Mouse (Mus musculus): ENCODE data around the gene Hacl1. TPM values are rescaled to one million over a fixed set of nuclear protein-coding genes. Genes with fewer than 3 reads are reported as not detected.

The Hacl1 gene
- polyA plus RNA-seq, 1 experiment = 4.3 TPM

- Histone ChIP-seq H3K27ac (ENCODE audit: insufficient read depth, low read depth, low read length) (no peak overlapping the region), H3K36me3 (ENCODE audit: control insufficient read depth, insufficient read depth, low read length) (peaks cover 4% of the 10 kb centered on the region; the same call in 1 of the 2 replicates), H3K27me3 (ENCODE audit: control insufficient read depth, insufficient read depth, low read length) (no peaks in the 10 kb centered on the region), H3K4me3 (ENCODE audit: low read depth, low read length) (no peak overlapping the region), H3K4me1 (ENCODE audit: control insufficient read depth, insufficient read depth, insufficient read length, low read length) (no peaks in the 10 kb centered on the region)
- TF ChIP-seq CTCF (IDR thresholded peaks at IDR 0.05; ENCODE audit: extremely low read depth, insufficient read length, insufficient replicate concordance, low read depth, low read length) (no peak), POLR2A (IDR thresholded peaks at IDR 0.05; ENCODE audit: low read depth, low read length) (no peak)
- 86% methylated on average over 7 of the region's 7 CpGs for WGBS
These were observed 10.4 kb downstream of the Hacl1 start for GRCm38 (mm10) chr14:31630677-31631076.

DNA sequence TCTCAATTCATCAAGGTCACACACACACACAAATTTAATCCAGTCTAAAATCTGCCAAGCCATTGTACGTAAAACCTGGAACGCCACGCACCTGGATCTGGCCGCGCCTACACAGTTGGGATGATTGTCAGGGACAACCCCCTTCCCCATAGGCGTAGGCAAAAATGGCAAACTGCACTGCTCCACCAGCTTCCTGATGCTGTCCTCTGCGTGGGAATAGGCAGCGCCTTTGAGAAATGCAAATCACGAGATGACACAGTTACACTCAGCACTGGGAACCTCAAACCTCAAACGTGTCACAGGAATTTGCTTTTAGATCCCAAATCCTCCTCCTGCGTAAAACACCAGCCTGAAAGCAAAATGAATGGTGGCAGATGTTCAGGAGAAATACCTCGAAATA, 18.3 kb downstream of the Hacl1 start:
- Histone ChIP-seq H3K27ac (ENCODE audit: insufficient read depth, low read depth, low read length) (no peak overlapping the region), H3K4me3 (ENCODE audit: low read depth, low read length) (no peak overlapping the region), H3K4me1 (ENCODE audit: control insufficient read depth, insufficient read depth, insufficient read length, low read length) (no peaks in the 10 kb centered on the region), H3K36me3 (ENCODE audit: control insufficient read depth, insufficient read depth, low read length) (no peaks in the 10 kb centered on the region), H3K27me3 (ENCODE audit: control insufficient read depth, insufficient read depth, low read length) (no peaks in the 10 kb centered on the region)
- 83% methylated on average over 12 of the region's 12 CpGs for WGBS
- TF ChIP-seq CTCF (IDR thresholded peaks at IDR 0.05; ENCODE audit: extremely low read depth, insufficient read length, insufficient replicate concordance, low read depth, low read length) (no peak), POLR2A (IDR thresholded peaks at IDR 0.05; ENCODE audit: low read depth, low read length) (no peak)

- WGBS = 83% methylated on average over 9 of the region's 9 CpGs
- no peak overlapping the region for H3K27ac ChIP-seq (ENCODE audit: insufficient read depth, low read depth, low read length)
- no peak overlapping the region for H3K4me3 ChIP-seq (ENCODE audit: low read depth, low read length)
- no peaks in the 10 kb centered on the region for H3K4me1 ChIP-seq (ENCODE audit: control insufficient read depth, insufficient read depth, insufficient read length, low read length)
- H3K27me3 ChIP-seq (ENCODE audit: control insufficient read depth, insufficient read depth, low read length) = no peaks in the 10 kb centered on the region
- TF ChIP-seq POLR2A (IDR thresholded peaks at IDR 0.05; ENCODE audit: low read depth, low read length) (no peak), CTCF (IDR thresholded peaks at IDR 0.05; ENCODE audit: extremely low read depth, insufficient read length, insufficient replicate concordance, low read depth, low read length) (no peak)
- H3K36me3 ChIP-seq (ENCODE audit: control insufficient read depth, insufficient read depth, low read length) = no peaks in the 10 kb centered on the region; the same call in 1 of the 2 replicates
These were observed 20.4 kb downstream of the Hacl1 start for GRCm38 (mm10) chr14:31620591-31621223.

- WGBS = 86% methylated on average over 3 of the region's 3 CpGs
- TF ChIP-seq POLR2A (IDR thresholded peaks at IDR 0.05; ENCODE audit: low read depth, low read length) (no peak), CTCF (IDR thresholded peaks at IDR 0.05; ENCODE audit: extremely low read depth, insufficient read length, insufficient replicate concordance, low read depth, low read length) (no peak)
- no peaks in the 10 kb centered on the region for H3K4me1 ChIP-seq (ENCODE audit: control insufficient read depth, insufficient read depth, insufficient read length, low read length)
- no peaks in the 10 kb centered on the region for H3K27me3 ChIP-seq (ENCODE audit: control insufficient read depth, insufficient read depth, low read length)
- peaks cover 2% of the 10 kb centered on the region; the same call in 1 of the 2 replicates for H3K36me3 ChIP-seq (ENCODE audit: control insufficient read depth, insufficient read depth, low read length)
- no peak overlapping the region for H3K27ac ChIP-seq (ENCODE audit: insufficient read depth, low read depth, low read length)
- H3K4me3 ChIP-seq (ENCODE audit: low read depth, low read length) = no peak overlapping the region
These were observed 23.1 kb downstream of the Hacl1 start for GRCm38 (mm10) chr14:31617997-31618396.

GRCm38 (mm10) chr14:31617204-31617603, 23.9 kb downstream of the Hacl1 start:
- Histone ChIP-seq H3K27ac (ENCODE audit: insufficient read depth, low read depth, low read length) (no peak overlapping the region), H3K36me3 (ENCODE audit: control insufficient read depth, insufficient read depth, low read length) (peaks cover 2% of the 10 kb centered on the region; the same call in 1 of the 2 replicates), H3K27me3 (ENCODE audit: control insufficient read depth, insufficient read depth, low read length) (no peaks in the 10 kb centered on the region), H3K4me1 (ENCODE audit: control insufficient read depth, insufficient read depth, insufficient read length, low read length) (no peaks in the 10 kb centered on the region), H3K4me3 (ENCODE audit: low read depth, low read length) (no peak overlapping the region)
- 91% methylated on average over 9 of the region's 9 CpGs for WGBS
- TF ChIP-seq POLR2A (IDR thresholded peaks at IDR 0.05; ENCODE audit: low read depth, low read length) (no peak), CTCF (IDR thresholded peaks at IDR 0.05; ENCODE audit: extremely low read depth, insufficient read length, insufficient replicate concordance, low read depth, low read length) (no peak)

DNA sequence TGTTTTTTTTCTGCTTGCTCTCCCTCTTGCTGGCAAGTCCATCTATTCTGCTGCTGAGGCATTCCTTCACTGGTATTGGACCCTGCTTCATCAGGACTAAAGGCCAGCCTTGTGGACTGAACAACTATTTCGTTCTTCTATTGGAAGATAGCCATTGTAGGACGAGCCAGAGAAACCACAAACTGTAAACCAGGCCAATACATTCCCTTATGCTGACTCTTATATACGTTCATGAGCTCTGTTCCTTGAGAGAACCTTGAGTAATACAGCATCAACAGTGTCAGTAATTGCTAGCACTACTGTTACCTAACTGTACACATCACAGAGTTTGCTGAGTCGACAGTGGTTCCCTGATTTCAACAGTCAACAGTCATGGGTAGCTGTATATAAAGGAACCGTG, 27.4 kb downstream of the Hacl1 start:
- H3K36me3 ChIP-seq (ENCODE audit: control insufficient read depth, insufficient read depth, low read length) = peaks cover 2% of the 10 kb centered on the region; the same call in 1 of the 2 replicates
- 81% methylated on average over 5 of the region's 5 CpGs for WGBS

DNA sequence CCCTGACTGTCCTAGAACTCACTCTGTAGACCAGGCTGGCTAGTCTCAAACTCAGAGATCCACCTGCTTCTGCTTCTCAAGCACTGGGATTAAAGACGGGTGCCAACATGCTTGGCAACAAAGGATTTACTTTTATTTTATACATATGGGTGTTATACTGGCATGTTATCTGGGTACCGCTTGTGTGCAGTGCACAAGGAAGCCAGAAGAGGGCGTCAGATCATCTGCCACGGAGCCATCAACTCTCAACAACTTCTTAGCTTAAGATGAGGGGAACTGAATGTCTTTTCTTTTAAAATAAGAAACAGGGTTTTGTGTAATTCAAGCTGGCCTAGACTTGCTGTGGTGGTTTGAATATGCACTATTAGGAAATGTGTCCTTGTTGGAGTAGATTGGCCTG, 29.1 kb downstream of the Hacl1 start:
- no peak overlapping the region for H3K4me3 ChIP-seq (ENCODE audit: low read depth, low read length)
- peaks cover 3% of the 10 kb centered on the region; the same call in 1 of the 2 replicates for H3K36me3 ChIP-seq (ENCODE audit: control insufficient read depth, insufficient read depth, low read length)
- no peak overlapping the region for H3K27ac ChIP-seq (ENCODE audit: insufficient read depth, low read depth, low read length)
- H3K27me3 ChIP-seq (ENCODE audit: control insufficient read depth, insufficient read depth, low read length) = no peaks in the 10 kb centered on the region
- no peaks in the 10 kb centered on the region for H3K4me1 ChIP-seq (ENCODE audit: control insufficient read depth, insufficient read depth, insufficient read length, low read length)
- 72% methylated on average over 4 of the region's 4 CpGs for WGBS
- TF ChIP-seq POLR2A (IDR thresholded peaks at IDR 0.05; ENCODE audit: low read depth, low read length) (no peak), CTCF (IDR thresholded peaks at IDR 0.05; ENCODE audit: extremely low read depth, insufficient read length, insufficient replicate concordance, low read depth, low read length) (no peak)

More for the DNA sequence above, 27.4 kb downstream of the Hacl1 start:
- no peak overlapping the region for H3K4me3 ChIP-seq (ENCODE audit: low read depth, low read length)
- H3K4me1 ChIP-seq (ENCODE audit: control insufficient read depth, insufficient read depth, insufficient read length, low read length) = no peaks in the 10 kb centered on the region
- no peaks in the 10 kb centered on the region for H3K27me3 ChIP-seq (ENCODE audit: control insufficient read depth, insufficient read depth, low read length)
- TF ChIP-seq POLR2A (IDR thresholded peaks at IDR 0.05; ENCODE audit: low read depth, low read length) (no peak), CTCF (IDR thresholded peaks at IDR 0.05; ENCODE audit: extremely low read depth, insufficient read length, insufficient replicate concordance, low read depth, low read length) (no peak)
- no peak overlapping the region for H3K27ac ChIP-seq (ENCODE audit: insufficient read depth, low read depth, low read length)

All from small intestine, adult 2 months (tissue).